Mouse (Mus musculus): Measurements from ENCODE around the gene Pgf.

The Pgf gene

GRCm38 (mm10) chr12:85123645-85124044 is 53.9 kb downstream of the Pgf start:
- DNase-seq (ENCODE audit: low spot score in 2 of 2), result no peak

- no peak for DNase-seq (ENCODE audit: low spot score in 2 of 2)
These were observed 54.5 kb downstream of the Pgf start for GRCm38 (mm10) chr12:85123108-85123530.

- DNase-seq (ENCODE audit: low spot score in 2 of 2), result no peak
These were observed 55.7 kb downstream of the Pgf start for GRCm38 (mm10) chr12:85121806-85122459.
